Mouse (Mus musculus): ENCODE data around the gene Pdk1. TPM values are rescaled to one million over a fixed set of nuclear protein-coding genes. Genes with fewer than 3 reads are reported as not detected.

Pdk1 gene
- total and polyA plus RNA-seq, 2 experiments from 2014 or later, result 20.8 to 46.7 TPM

DNA sequence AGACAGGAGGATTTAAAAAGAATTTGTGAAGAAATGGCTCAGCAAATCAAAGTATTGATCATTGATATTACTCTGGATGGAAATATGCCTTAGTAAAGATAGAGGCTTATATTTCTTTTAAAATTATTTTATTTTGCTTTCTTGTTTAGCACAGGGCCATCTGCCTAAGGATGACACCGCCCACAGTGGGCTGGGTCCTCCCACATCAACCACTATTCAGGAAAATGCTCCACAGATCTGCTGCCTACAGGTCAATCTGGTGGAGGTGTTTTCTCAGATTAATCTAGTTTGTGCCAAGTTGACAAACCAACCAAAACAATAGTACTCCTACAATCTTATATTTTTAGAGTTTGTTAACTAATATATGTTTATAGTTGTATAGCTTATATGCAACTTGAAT is 63.7 kb downstream of the Pdk1 start:
- no peak overlapping the region for H3K27ac ChIP-seq (ENCODE audit: low read depth, low read length)
- no peaks in the 10 kb centered on the region for H3K4me1 ChIP-seq (ENCODE audit: insufficient read depth)
- no peaks in the 10 kb centered on the region for H3K27me3 ChIP-seq (ENCODE audit: insufficient read depth, low read length)
- no peaks in the 10 kb centered on the region for H3K9me3 ChIP-seq (ENCODE audit: low read length)
- DNase-seq (no peak), ATAC-seq (no peak)
- H3K9ac ChIP-seq, result no peak overlapping the region
- no peaks in the 10 kb centered on the region for H3K36me3 ChIP-seq (ENCODE audit: insufficient read depth)
- WGBS, result 97% methylated on average over 1 of the region's 1 CpGs
- H3K4me3 ChIP-seq (ENCODE audit: low read depth, low read length), result no peak overlapping the region
- TF ChIP-seq CTCF (IDR thresholded peaks at IDR 0.05; ENCODE audit: low read depth), result no peak
- no peak overlapping the region for H3K4me2 ChIP-seq (ENCODE audit: low read depth)

DNA sequence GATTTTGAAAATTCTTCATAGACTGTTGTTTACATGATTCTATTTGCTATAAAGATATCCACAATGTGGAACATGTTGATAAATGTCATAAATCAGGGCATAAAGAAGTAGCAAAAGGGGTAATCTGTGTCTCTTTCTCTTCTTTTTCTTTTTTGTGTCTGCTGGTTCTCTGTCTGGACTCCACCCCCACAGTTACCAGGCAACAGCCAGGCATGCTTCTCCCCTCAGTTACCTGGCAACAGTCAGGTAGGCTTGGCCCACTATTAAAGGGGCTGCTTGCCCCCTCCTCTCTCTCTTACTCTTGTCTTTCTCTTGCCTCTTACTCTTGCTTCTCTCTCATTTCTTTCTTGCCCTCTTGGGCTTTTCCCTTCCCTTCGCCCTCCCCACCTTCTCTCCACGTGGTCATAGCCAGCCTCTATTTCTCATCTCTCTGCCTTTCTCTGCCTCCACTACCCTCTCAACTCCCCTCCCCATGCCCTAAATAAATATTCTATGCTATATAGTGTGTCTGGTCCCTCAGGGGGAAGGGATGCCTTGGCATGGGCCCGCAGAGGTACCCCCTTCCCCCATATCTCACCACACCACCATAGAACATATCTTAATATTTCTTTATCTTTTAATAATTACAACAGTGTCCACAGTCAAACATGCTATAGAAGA is 64.8 kb downstream of the Pdk1 start:
- peak; percentile 43 for DNase-seq
- H3K27ac ChIP-seq (ENCODE audit: low read depth, low read length), result no peak overlapping the region
- H3K36me3 ChIP-seq (ENCODE audit: insufficient read depth), result no peaks in the 10 kb centered on the region
- H3K9ac ChIP-seq, result no peak overlapping the region
- H3K4me1 ChIP-seq (ENCODE audit: insufficient read depth), result no peaks in the 10 kb centered on the region
- H3K4me3 ChIP-seq (ENCODE audit: low read depth, low read length), result no peak overlapping the region
- TF ChIP-seq CTCF (IDR thresholded peaks at IDR 0.05; ENCODE audit: low read depth), result no peak
- peak; percentile 75; the same call in 1 of the 2 replicates for ATAC-seq
- no peaks in the 10 kb centered on the region for H3K27me3 ChIP-seq (ENCODE audit: insufficient read depth, low read length)
- 77% methylated on average over 3 of the region's 3 CpGs for WGBS
- H3K9me3 ChIP-seq (ENCODE audit: low read length), result no peaks in the 10 kb centered on the region
- H3K4me2 ChIP-seq (ENCODE audit: low read depth), result no peak overlapping the region

DNA sequence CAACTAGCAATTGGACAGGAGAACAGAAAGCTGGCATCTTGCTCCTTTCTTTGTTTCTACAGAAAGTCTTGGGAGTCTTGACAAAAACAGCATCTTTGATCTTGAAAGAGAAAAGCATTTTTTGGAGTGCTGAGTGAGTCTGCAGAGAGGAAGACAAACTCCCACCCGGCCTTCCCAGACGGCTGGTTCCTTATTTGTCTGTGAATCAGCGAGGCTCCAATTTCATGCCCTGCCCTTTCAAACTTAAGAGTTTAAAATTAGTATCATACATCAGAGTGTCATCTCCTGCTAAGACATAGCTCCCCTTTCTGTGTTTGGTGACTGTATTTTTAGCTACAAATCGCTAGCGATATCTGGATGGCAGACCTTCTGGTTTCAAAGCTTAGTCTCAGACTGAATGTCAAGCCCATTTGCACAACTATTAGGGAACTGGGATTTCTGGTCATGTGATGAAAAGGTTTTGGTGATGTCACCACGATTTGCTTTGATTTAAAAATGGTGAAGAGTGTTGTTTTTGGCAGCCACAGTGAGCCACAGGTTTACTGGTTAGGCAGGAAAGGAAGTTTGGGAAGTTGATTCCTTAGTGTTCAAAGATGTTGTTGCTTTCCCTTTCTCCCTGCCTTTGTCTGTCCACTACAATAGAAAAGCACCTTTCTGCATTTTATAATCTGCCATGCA is 65.8 kb downstream of the Pdk1 start:
- no peak overlapping the region for H3K27ac ChIP-seq (ENCODE audit: low read depth, low read length)
- no peaks in the 10 kb centered on the region for H3K36me3 ChIP-seq (ENCODE audit: insufficient read depth)
- no peaks in the 10 kb centered on the region for H3K9me3 ChIP-seq (ENCODE audit: low read length)
- 54% methylated on average over 6 of the region's 6 CpGs for WGBS
- H3K4me3 ChIP-seq (ENCODE audit: low read depth, low read length), result no peak overlapping the region
- H3K4me1 ChIP-seq (ENCODE audit: insufficient read depth), result no peaks in the 10 kb centered on the region
- H3K27me3 ChIP-seq (ENCODE audit: insufficient read depth, low read length), result no peaks in the 10 kb centered on the region
- DNase-seq (no peak), ATAC-seq (no peak)
- TF ChIP-seq CTCF (IDR thresholded peaks at IDR 0.05; ENCODE audit: low read depth), result no peak
- no peak overlapping the region for H3K4me2 ChIP-seq (ENCODE audit: low read depth)
- no peak overlapping the region for H3K9ac ChIP-seq

DNA sequence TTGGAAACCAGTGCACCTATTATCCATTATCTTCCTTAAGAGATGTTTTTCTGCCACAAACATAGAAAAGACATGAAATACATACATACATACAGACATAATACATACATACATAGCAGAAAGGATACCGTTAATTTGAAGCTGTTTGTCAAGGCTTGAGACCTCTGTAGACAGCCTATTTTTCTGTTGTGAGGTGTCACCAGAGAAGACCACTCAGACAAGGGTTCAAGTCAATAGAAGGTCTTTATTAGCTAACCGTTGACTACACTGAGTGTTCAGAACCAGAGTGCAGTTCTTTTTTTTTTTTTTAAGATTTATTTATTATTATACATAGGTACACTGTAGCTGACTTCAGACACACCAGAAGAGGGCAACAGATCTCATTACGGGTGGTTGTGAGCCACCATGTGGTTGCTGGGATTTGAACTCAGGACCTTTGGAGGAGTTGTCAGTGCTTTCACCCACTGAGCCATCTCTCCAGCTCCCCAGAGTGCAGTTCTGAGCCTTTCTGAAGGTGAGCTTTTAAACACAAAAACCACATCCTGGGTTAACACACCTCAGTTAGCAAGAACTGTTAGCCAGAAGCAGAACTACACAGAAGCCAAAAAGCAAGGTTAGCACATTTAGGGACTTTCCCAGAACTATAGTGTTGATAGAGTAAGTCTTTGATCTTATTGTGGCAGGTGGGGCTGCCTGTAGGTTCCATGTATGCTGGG is 68.1 kb downstream of the Pdk1 start:
- Histone ChIP-seq H3K9ac (no peak overlapping the region), H3K9me3 (ENCODE audit: low read length) (no peaks in the 10 kb centered on the region), H3K4me3 (ENCODE audit: low read depth, low read length) (no peak overlapping the region), H3K4me2 (ENCODE audit: low read depth) (no peak overlapping the region), H3K36me3 (ENCODE audit: insufficient read depth) (no peaks in the 10 kb centered on the region), H3K27ac (ENCODE audit: low read depth, low read length) (no peak overlapping the region), H3K4me1 (ENCODE audit: insufficient read depth) (no peaks in the 10 kb centered on the region), H3K27me3 (ENCODE audit: insufficient read depth, low read length) (no peaks in the 10 kb centered on the region)
- TF ChIP-seq CTCF (IDR thresholded peaks at IDR 0.05; ENCODE audit: low read depth), result no peak
- ATAC-seq (no peak), DNase-seq (no peak)
- 96% methylated on average over 3 of the region's 3 CpGs for WGBS

DNA sequence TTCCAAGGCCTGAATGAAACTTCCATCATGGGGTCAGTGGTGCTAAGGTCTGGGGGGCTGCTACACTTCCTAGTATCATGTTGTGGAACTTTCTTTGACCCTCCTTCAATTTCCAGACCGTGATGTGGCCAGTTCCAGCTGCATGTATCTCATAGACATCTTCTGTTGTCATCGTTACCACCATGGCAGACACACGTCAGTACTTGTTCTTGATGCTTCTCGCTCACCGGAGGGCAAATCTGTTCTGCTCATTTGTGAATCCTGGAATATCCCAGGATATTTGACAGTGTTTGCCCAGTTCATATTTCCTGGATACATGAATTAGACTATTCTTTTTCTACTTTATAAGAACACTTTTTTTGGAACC is 68.7 kb downstream of the Pdk1 start:
- DNase-seq, result no peak
- Histone ChIP-seq H3K36me3 (ENCODE audit: insufficient read depth) (no peaks in the 10 kb centered on the region), H3K4me2 (ENCODE audit: low read depth) (no peak overlapping the region), H3K4me3 (ENCODE audit: low read depth, low read length) (no peak overlapping the region), H3K9me3 (ENCODE audit: low read length) (no peaks in the 10 kb centered on the region), H3K4me1 (ENCODE audit: insufficient read depth) (no peaks in the 10 kb centered on the region), H3K27ac (ENCODE audit: low read depth, low read length) (no peak overlapping the region), H3K9ac (no peak overlapping the region), H3K27me3 (ENCODE audit: insufficient read depth, low read length) (no peaks in the 10 kb centered on the region)
- TF ChIP-seq CTCF (IDR thresholded peaks at IDR 0.05; ENCODE audit: low read depth), result no peak
- ATAC-seq, result no peak
- WGBS, result 89% methylated on average over 5 of the region's 5 CpGs

DNA sequence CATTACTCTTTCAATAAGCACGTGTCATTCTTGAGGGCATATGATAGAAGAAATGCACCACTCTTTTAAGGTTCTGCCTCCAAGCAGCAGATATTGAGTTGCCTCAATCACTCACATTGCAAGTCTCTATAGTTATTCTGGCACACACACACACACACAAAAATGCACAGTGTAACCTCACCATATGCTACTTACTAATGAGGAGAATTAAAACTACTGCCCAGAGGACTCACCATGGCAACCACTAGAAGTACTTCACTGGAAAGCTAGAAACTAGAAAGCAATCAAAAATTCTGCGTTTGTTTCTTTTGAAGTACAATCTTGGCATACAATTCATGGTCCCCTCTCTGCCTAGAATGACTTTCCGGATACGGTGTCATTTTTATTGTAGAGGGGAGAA is 78.2 kb downstream of the Pdk1 start:
- Histone ChIP-seq H3K9me3 (ENCODE audit: low read length) (no peaks in the 10 kb centered on the region), H3K4me1 (ENCODE audit: insufficient read depth) (no peaks in the 10 kb centered on the region), H3K27me3 (ENCODE audit: insufficient read depth, low read length) (no peaks in the 10 kb centered on the region), H3K4me2 (ENCODE audit: low read depth) (no peak overlapping the region), H3K4me3 (ENCODE audit: low read depth, low read length) (no peak overlapping the region), H3K27ac (ENCODE audit: low read depth, low read length) (no peak overlapping the region), H3K9ac (no peak overlapping the region), H3K36me3 (ENCODE audit: insufficient read depth) (no peaks in the 10 kb centered on the region)
- no peak for TF ChIP-seq CTCF (IDR thresholded peaks at IDR 0.05; ENCODE audit: low read depth)
- WGBS, result 31% methylated on average over 4 of the region's 4 CpGs
- ATAC-seq (no peak), DNase-seq (no peak)

Other genes starting within 250 kb of the Pdk1 start
- gene Itga6, start 127.6 kb upstream of the Pdk1 start, total RNA-seq (2014; rRNA removed), result 37.5 and 52.3 TPM in 2 replicates
- gene Itga6, start 127.6 kb upstream of the Pdk1 start, polyA plus RNA-seq (2015; fragmentation: Nextera tagmentation; extraction: Ambion mirVana), result 11.7 and 16.8 TPM in 2 replicates
- 46.4 and 58.7 TPM in 2 replicates for gene Rapgef4, start 108.0 kb downstream of the Pdk1 start, total RNA-seq (2014; rRNA removed)
- 15.8 and 27.0 TPM in 2 replicates for gene Rapgef4, start 108.0 kb downstream of the Pdk1 start, polyA plus RNA-seq (2015; fragmentation: Nextera tagmentation; extraction: Ambion mirVana)

Data from forebrain, postnatal 0 days (tissue).